Mouse (Mus musculus) CH12.LX (cell line): ENCODE measurements around the gene Slc6a19.

Experiments used
- CTCF ChIP-seq, 2 experiments: IDR thresholded peaks in 1 of 2; conservative IDR thresholded peaks in 1 of 2; 2 replicates each; pipeline ENCODE4 v1.5.1; 2011 to 2012; ENCODE audit warnings: low read depth in 2 of 2, low read length in 2 of 2, improper control_type of control experiment in 1 of 2, inconsistent platforms in 1 of 2, mild to moderate bottlenecking in 1 of 2, moderate library complexity in 1 of 2
- ZNF384 ChIP-seq: IDR thresholded peaks from 2 replicates; pipeline ENCODE4 v1.6.1; 2012; ENCODE audit warnings: low read depth, low read length, improper control_type of control experiment, inconsistent platforms

DNA sequence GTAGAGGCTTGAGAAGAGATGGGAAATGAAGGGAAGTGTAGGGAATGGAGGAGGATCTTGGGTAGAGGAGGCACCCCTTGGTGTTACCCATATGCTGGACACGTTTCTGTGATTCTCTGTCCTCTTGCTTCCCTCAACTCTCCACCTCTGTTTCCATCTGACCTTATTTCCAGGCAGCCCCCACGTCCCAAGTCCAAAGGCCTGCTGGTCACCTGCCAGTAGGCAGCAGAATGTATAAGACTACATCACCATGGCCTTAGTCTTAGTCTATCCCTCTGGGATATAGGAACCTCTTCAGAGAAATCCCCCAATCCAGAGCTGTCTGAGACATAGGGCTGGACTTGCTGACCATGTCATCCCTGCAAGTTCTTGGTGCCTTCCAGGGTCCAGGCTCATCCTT lies 25.4 kb downstream of the Slc6a19 start:
- no peak for TF ChIP-seq CTCF (conservative IDR thresholded peaks at IDR 0.05 in 1 of 2, IDR thresholded peaks at IDR 0.05 in 1 of 2; ENCODE audit: low read depth in 2 of 2, low read length in 2 of 2)
- TF ChIP-seq ZNF384 = no peak
